Mouse (Mus musculus) forebrain, embryonic 13.5 days (tissue): Measurements from ENCODE around the gene Ppfia2. TPM values are rescaled to one million over a fixed set of nuclear protein-coding genes. Genes with fewer than 3 reads are reported as not detected.

Experiments used
- ATAC-seq: fragments of 200-750 bp; cut with Nextera tagmentation; 2 replicates; pipeline ENCODE4 v1.8.0; 2017
- H3K27ac ChIP-seq: fragments of 300-500 bp; sonication (generic); 2 replicates; pipeline ENCODE4 v1.5.1; 2015; ENCODE audit warnings: inconsistent platforms, mild to moderate bottlenecking, moderate library complexity
- H3K27me3 ChIP-seq: fragments of 300-500 bp; sonication (generic); 2 replicates; pipeline ENCODE4 v1.6.1; 2015; ENCODE audit warnings: mild to moderate bottlenecking, inconsistent platforms
- H3K36me3 ChIP-seq: fragments of 300-500 bp; sonication (generic); 2 replicates; pipeline ENCODE4 v1.6.1; 2015; ENCODE audit warnings: mild to moderate bottlenecking, inconsistent platforms; ENCODE audit not compliant: poor library complexity, severe bottlenecking
- H3K4me1 ChIP-seq: fragments of 300-500 bp; sonication (generic); 2 replicates; pipeline ENCODE4 v1.6.1; 2015; ENCODE audit warnings: inconsistent platforms
- H3K4me2 ChIP-seq: fragments of 300-500 bp; sonication (generic); 2 replicates; pipeline ENCODE4 v1.6.1; 2015; ENCODE audit warnings: inconsistent platforms, mild to moderate bottlenecking, moderate library complexity
- H3K4me3 ChIP-seq: fragments of 300-500 bp; sonication (generic); 2 replicates; pipeline ENCODE4 v1.5.1; 2015; ENCODE audit warnings: mild to moderate bottlenecking, inconsistent platforms
- H3K9ac ChIP-seq: fragments of 300-500 bp; sonication (generic); 2 replicates; pipeline ENCODE4 v1.6.1; 2015; ENCODE audit warnings: mild to moderate bottlenecking, inconsistent platforms
- H3K9me3 ChIP-seq: fragments of 300-500 bp; sonication (generic); replicated peaks from 2 replicates; pipeline ENCODE4 v1.6.1; 2016; ENCODE audit warnings: inconsistent platforms
- WGBS: fragments of 180-500 bp; shearing (Covaris S2); methylation state at CpG from one replicate; pipeline ENCODE4 v1.1.7; 2015; 5-methylcytosine and 5-hydroxymethylcytosine counted together
- polyA plus RNA-seq: library from polyadenylated mRNA; unstranded; fragments of >200 nt; fragmentation: Nextera tagmentation; extraction: Ambion mirVana; gene quantifications from 2 replicates; pipeline ENCODE4 v1.2.1, GENCODE M21; 2015

Ppfia2 gene
- polyA plus RNA-seq, result 16.2 and 16.5 TPM in 2 replicates

GRCm38 (mm10) chr10:106469855-106470532 is at the start of gene Ppfia2:
TSS of gene Ppfia2 (plus strand) at chr10:106470339.
- Histone ChIP-seq H3K4me1 (peaks cover 7% of the 10 kb centered on the region; the same call in 1 of the 2 replicates), H3K36me3 (no peaks in the 10 kb centered on the region), H3K9ac (peak within 1 kb of the TSS; percentile 73), H3K27me3 (no peaks in the 10 kb centered on the region), H3K9me3 (no peaks in the 10 kb centered on the region), H3K27ac (peak within 1 kb of the TSS; percentile 78), H3K4me2 (peak within 1 kb of the TSS; percentile 77), H3K4me3 (peak within 1 kb of the TSS; percentile 69)
- WGBS, result under 1% methylated on average over 30 of the region's 30 CpGs
- ATAC-seq, result peak; percentile 88

GRCm38 (mm10) chr10:106468956-106469721 is 1.0 kb upstream of the Ppfia2 start:
- peak overlapping the region; percentile 77 for H3K4me2 ChIP-seq
- H3K4me1 ChIP-seq, result peaks cover 7% of the 10 kb centered on the region; the same call in 1 of the 2 replicates
- peak; percentile 88 for ATAC-seq
- H3K4me3 ChIP-seq, result peak overlapping the region; percentile 69
- H3K36me3 ChIP-seq, result no peaks in the 10 kb centered on the region
- peak overlapping the region; percentile 78 for H3K27ac ChIP-seq
- H3K27me3 ChIP-seq, result no peaks in the 10 kb centered on the region
- WGBS, result 1% methylated on average over 19 of the region's 19 CpGs
- H3K9me3 ChIP-seq, result no peaks in the 10 kb centered on the region
- peak overlapping the region; percentile 73 for H3K9ac ChIP-seq

- Histone ChIP-seq H3K27me3 (no peaks in the 10 kb centered on the region), H3K4me1 (peaks cover 7% of the 10 kb centered on the region; the same call in 1 of the 2 replicates), H3K36me3 (no peaks in the 10 kb centered on the region), H3K4me3 (peak overlapping the region; percentile 69), H3K4me2 (peak overlapping the region; percentile 77), H3K9me3 (no peaks in the 10 kb centered on the region), H3K27ac (peak overlapping the region; percentile 78), H3K9ac (peak overlapping the region; percentile 73)
- ATAC-seq, result peak; percentile 19
- WGBS, result 8% methylated on average over 17 of the region's 18 CpGs
Observed at GRCm38 (mm10) chr10:106470533-106471205, 530 bp downstream of the Ppfia2 start.

- no peak overlapping the region for H3K4me3 ChIP-seq
- no peaks in the 10 kb centered on the region for H3K27me3 ChIP-seq
- WGBS, result 89% methylated on average over 6 of the region's 6 CpGs
- H3K9ac ChIP-seq, result no peak overlapping the region
- H3K4me1 ChIP-seq, result no peaks in the 10 kb centered on the region
- H3K9me3 ChIP-seq, result no peaks in the 10 kb centered on the region
- no peaks in the 10 kb centered on the region for H3K36me3 ChIP-seq
- ATAC-seq, result no peak
- H3K4me2 ChIP-seq, result no peak overlapping the region
- H3K27ac ChIP-seq, result no peak overlapping the region
Observed at GRCm38 (mm10) chr10:106509281-106510165, 39.4 kb downstream of the Ppfia2 start.

- no peak overlapping the region for H3K9ac ChIP-seq
- ATAC-seq, result no peak
- H3K36me3 ChIP-seq, result no peaks in the 10 kb centered on the region
- WGBS, result 65% methylated on average over 4 of the region's 4 CpGs
- H3K27ac ChIP-seq, result no peak overlapping the region
- no peak overlapping the region for H3K4me3 ChIP-seq
- H3K4me2 ChIP-seq, result no peak overlapping the region
- H3K9me3 ChIP-seq, result no peaks in the 10 kb centered on the region
- H3K27me3 ChIP-seq, result no peaks in the 10 kb centered on the region
- H3K4me1 ChIP-seq, result no peaks in the 10 kb centered on the region
Observed at GRCm38 (mm10) chr10:106566036-106566435, 95.9 kb downstream of the Ppfia2 start.

- no peak for ATAC-seq
- Histone ChIP-seq H3K4me2 (no peak overlapping the region), H3K4me1 (no peaks in the 10 kb centered on the region), H3K4me3 (no peak overlapping the region), H3K27ac (no peak overlapping the region), H3K27me3 (no peaks in the 10 kb centered on the region), H3K36me3 (no peaks in the 10 kb centered on the region), H3K9me3 (no peaks in the 10 kb centered on the region), H3K9ac (no peak overlapping the region)
- 82% methylated on average over 4 of the region's 4 CpGs for WGBS
Observed at GRCm38 (mm10) chr10:106585026-106585425, 114.9 kb downstream of the Ppfia2 start.

- WGBS, result 6% methylated on average over 4 of the region's 4 CpGs
- Histone ChIP-seq H3K4me2 (no peak overlapping the region), H3K9me3 (no peaks in the 10 kb centered on the region), H3K4me3 (no peak overlapping the region), H3K4me1 (no peaks in the 10 kb centered on the region), H3K9ac (no peak overlapping the region), H3K27me3 (no peaks in the 10 kb centered on the region), H3K27ac (no peak overlapping the region), H3K36me3 (no peaks in the 10 kb centered on the region)
- ATAC-seq, result peak; percentile 75
Observed at GRCm38 (mm10) chr10:106585476-106586080, 115.4 kb downstream of the Ppfia2 start.

- H3K27ac ChIP-seq, result no peak overlapping the region
- no peak overlapping the region for H3K4me2 ChIP-seq
- H3K9ac ChIP-seq, result no peak overlapping the region
- H3K36me3 ChIP-seq, result no peaks in the 10 kb centered on the region
- no peak for ATAC-seq
- H3K9me3 ChIP-seq, result no peaks in the 10 kb centered on the region
- H3K4me1 ChIP-seq, result no peaks in the 10 kb centered on the region
- no peaks in the 10 kb centered on the region for H3K27me3 ChIP-seq
- H3K4me3 ChIP-seq, result no peak overlapping the region
- WGBS, result 77% methylated on average over 5 of the region's 5 CpGs
Observed at GRCm38 (mm10) chr10:106587817-106588216, 117.7 kb downstream of the Ppfia2 start.

- Histone ChIP-seq H3K9ac (no peak overlapping the region), H3K4me2 (no peak overlapping the region), H3K27me3 (no peaks in the 10 kb centered on the region), H3K9me3 (no peaks in the 10 kb centered on the region), H3K4me3 (no peak overlapping the region), H3K27ac (no peak overlapping the region), H3K4me1 (no peaks in the 10 kb centered on the region), H3K36me3 (no peaks in the 10 kb centered on the region)
- 81% methylated on average over 1 of the region's 1 CpGs for WGBS
- ATAC-seq, result no peak
Observed at GRCm38 (mm10) chr10:106590944-106591343, 120.8 kb downstream of the Ppfia2 start.

GRCm38 (mm10) chr10:106596976-106597375 is 126.8 kb downstream of the Ppfia2 start:
- H3K4me1 ChIP-seq, result no peaks in the 10 kb centered on the region
- no peak overlapping the region for H3K4me3 ChIP-seq
- H3K27ac ChIP-seq, result no peak overlapping the region
- ATAC-seq, result no peak
- H3K36me3 ChIP-seq, result no peaks in the 10 kb centered on the region
- no peaks in the 10 kb centered on the region for H3K27me3 ChIP-seq
- H3K9me3 ChIP-seq, result no peaks in the 10 kb centered on the region
- H3K4me2 ChIP-seq, result no peak overlapping the region
- 48% methylated on average over 1 of the region's 1 CpGs for WGBS
- H3K9ac ChIP-seq, result no peak overlapping the region

GRCm38 (mm10) chr10:106603319-106603898 is 133.3 kb downstream of the Ppfia2 start:
- WGBS, result 78% methylated on average over 5 of the region's 5 CpGs
- no peaks in the 10 kb centered on the region for H3K9me3 ChIP-seq
- H3K27ac ChIP-seq, result no peak overlapping the region
- no peaks in the 10 kb centered on the region for H3K36me3 ChIP-seq
- H3K4me3 ChIP-seq, result no peak overlapping the region
- H3K4me1 ChIP-seq, result no peaks in the 10 kb centered on the region
- no peaks in the 10 kb centered on the region for H3K27me3 ChIP-seq
- no peak overlapping the region for H3K4me2 ChIP-seq
- no peak for ATAC-seq
- H3K9ac ChIP-seq, result no peak overlapping the region
